Mouse (Mus musculus): ENCODE data around the gene Ripor2.

The Ripor2 gene

DNA sequence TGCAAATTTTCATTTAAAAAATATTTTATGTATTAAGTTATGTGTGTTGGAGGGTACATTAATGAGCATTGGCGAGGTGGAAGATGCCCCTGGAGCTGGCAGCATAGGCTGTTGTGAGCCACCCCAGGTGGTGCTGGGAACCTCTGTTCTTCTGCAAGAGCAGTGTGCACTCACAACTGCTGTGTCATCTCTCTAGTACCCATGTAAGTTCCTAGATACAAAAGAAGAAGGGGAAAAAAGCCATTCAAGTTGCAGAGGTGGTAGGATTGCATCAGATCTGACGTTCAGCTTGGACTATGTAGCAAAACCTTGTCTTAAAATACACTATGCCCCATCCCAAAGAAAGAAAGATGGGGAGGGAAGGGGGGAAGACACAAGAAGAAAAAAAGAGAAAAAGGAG, 65.5 kb downstream of the Ripor2 start:
- DNase-seq (ENCODE audit: low spot score), result no peak

DNA sequence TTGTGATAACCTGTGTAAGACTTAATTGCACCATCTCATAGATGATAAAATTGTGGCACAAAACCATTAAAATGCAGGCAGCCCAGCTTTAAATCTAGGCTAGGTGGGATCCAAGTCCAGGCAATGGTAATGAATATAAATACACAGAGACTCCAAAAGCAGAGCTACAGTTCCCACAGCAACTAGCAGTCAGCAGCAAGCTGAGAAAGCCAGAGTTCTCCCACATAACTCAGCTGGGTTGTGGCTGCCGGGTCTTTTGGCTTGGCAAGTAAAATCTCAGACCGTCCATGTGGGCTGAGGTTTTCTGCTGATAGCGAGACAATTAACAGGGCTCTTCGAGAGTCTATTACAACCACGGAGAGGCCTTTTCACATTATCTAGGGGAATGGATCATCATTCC, 66.0 kb downstream of the Ripor2 start:
- no peak for DNase-seq (ENCODE audit: low spot score)

DNA sequence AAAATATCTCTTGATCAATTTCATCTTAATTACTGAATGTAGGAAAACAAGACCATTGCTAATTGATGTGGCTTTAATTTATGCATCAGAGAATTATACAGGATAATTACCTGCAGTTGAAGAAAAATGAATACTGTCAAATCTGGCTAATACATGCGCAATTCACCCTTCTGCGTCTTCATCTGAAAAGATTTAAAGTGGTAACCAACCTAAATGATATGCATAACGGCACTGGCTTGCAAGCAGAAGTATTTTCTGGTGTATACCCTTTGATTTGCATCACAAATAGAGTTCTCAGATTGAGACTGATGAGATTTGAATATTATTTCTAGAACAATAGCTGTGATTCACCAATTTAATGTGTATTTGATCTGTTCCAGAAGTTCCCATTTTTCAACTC, 66.7 kb downstream of the Ripor2 start:
- DNase-seq (ENCODE audit: low spot score), result no peak

GRCm38 (mm10) chr13:24649099-24649498, 67.1 kb downstream of the Ripor2 start:
- no peak for DNase-seq (ENCODE audit: low spot score)

- DNase-seq (ENCODE audit: low spot score), result no peak
Measured at GRCm38 (mm10) chr13:24651018-24651417, 69.0 kb downstream of the Ripor2 start.

DNA sequence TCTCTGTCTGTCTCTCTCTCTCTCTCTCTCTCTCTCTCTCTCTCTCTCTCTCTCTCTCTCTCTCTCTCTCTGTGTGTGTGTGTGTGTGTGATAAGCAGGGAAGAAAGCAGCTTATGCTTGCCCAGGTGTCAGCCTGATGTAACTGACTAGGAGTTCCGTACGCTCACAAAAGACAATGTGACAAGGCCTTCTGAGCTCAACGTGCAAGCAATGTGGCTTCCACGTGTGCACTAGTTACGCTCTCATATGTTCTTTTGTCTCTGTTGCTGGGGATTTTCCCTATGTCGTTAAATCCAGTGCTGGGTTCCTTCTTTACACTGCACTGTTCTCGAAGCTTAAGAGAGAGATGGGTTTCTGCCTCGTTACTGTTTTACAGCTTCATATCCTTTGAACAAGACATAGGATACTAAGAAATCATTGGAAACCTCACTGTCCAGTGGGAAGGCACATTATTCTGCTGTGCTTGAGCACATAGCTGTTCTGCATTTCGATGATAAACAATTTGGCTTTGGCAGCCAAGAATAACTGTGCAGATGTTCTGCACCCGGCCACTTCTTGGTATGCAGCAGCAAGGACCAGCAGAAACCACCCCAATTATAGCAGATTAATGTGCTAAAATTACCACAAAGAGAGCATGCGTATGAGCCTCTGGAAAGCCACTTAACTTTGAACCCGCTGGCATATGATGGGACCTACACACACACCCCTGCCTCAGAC, 73.1 kb downstream of the Ripor2 start:
- DNase-seq (ENCODE audit: low spot score), result peak; percentile 31

- no peak for DNase-seq (ENCODE audit: low spot score)
Measured at GRCm38 (mm10) chr13:24656719-24657497, 74.9 kb downstream of the Ripor2 start.

DNA sequence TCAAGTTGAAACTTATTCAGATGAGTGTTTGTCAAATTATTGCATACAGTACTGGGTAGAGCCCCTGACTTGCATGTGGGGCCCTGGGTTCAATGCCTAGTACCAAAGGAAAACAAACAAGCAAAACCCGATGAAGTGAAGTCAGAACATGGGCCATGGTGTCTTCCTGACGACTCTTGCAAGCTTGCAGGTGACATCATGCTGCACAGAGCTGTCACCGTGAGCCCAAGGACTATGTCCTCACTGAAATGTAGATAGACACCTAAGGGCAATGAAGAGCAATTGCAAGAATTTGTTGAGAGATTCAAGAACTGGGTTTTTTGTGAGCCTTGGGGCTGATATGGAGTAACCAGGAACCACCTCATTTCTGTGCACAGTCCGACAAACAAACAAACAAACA, 84.8 kb downstream of the Ripor2 start:
- DNase-seq (ENCODE audit: low spot score), result no peak

DNA sequence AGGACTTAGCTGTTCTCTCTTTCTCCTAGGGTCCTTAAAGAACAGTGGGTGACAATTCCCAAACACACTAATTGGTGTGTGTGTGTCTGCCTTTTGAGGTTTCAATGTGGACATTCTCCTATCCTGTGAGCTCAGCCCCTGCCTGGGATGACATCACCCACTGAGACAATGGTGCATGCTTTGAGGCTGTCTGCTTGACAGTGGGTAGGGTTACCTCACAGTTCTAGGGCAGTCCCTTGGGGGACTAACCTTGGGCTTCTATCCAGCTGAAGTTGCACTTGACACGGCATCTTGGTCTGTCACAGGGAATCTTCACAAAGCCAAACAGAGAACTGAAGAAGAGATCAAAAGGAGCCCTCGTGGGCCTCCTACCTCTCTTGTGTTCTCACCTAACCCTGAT, 86.6 kb downstream of the Ripor2 start:
- DNase-seq (ENCODE audit: low spot score), result no peak

GRCm38 (mm10) chr13:24670676-24671075, 88.7 kb downstream of the Ripor2 start:
- no peak for DNase-seq (ENCODE audit: low spot score)

GRCm38 (mm10) chr13:24679027-24679680, 97.2 kb downstream of the Ripor2 start:
- DNase-seq (ENCODE audit: low spot score), result no peak

GRCm38 (mm10) chr13:24680951-24681350, 99.0 kb downstream of the Ripor2 start:
- DNase-seq (ENCODE audit: low spot score), result no peak

DNA sequence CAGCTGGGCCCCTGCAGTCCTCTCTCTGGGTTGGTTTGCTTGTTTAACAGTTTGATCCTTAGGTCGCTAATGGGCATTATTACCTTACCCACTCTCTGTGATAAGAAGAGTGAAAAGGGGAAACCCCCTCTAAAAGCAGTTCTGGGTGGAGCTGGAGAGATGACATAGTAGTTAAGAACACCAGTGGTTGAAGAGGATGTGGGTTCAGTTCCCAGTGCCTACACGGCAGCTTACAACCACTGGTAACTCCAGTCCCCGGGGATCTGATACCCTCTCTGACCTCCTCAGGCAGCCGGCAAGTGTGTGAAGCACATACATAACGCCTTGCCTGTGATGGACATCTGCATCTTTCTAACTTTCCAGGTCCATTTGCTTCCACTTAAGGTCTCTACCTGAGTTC, 100.4 kb downstream of the Ripor2 start:
- peak; percentile 70 for DNase-seq (ENCODE audit: low spot score)

- no peak for DNase-seq (ENCODE audit: low spot score)
Measured at GRCm38 (mm10) chr13:24684503-24684902, 102.5 kb downstream of the Ripor2 start.

- DNase-seq (ENCODE audit: low spot score), result no peak
Measured at GRCm38 (mm10) chr13:24685846-24686245, 103.9 kb downstream of the Ripor2 start.

DNA sequence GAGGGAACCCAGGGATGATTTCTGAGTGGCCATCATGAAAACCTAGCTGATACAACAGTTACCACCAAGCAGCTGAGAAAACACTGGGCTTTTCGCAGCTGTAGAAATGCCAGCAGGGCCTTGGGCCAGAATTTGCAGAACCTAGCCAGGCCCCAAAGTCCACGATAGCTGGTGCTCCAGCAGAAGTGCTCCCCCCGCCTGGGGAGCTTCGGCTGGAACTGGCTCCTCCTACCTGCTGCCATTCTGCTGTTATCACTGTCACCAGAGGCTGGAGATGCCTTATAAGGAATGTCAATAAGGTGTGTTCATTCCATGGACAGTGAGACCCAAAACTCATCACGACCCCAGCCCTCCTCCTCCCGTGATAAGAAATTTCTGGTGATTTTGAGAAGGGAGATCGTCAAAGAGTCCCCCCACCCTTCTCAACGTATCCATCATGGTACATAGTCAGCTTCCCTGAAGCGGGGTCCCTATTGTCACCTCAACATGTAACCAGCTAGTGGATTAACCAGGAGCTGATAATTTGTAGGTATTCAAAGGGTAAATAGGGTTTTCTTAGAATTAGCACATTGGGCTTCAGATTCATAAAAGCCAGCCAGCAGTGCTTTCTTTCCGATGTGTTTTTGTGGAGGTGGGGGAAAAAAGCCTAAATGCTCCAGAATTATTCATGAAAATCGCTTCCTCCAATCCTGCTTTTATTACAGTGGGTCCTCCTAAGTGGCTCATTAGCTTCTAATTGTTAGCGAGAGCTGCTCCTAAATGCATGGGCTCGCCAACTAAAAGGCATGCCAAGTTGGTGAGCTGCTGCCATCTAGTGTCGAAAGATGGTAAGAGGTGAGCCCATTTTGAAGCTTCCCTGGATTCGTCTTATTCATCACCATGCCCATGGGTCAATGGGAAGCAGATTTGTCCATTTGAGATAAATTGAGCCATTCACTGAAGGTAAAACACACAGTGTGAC, 105.0 kb downstream of the Ripor2 start:
- peak; percentile 57 for DNase-seq (ENCODE audit: low spot score)

DNA sequence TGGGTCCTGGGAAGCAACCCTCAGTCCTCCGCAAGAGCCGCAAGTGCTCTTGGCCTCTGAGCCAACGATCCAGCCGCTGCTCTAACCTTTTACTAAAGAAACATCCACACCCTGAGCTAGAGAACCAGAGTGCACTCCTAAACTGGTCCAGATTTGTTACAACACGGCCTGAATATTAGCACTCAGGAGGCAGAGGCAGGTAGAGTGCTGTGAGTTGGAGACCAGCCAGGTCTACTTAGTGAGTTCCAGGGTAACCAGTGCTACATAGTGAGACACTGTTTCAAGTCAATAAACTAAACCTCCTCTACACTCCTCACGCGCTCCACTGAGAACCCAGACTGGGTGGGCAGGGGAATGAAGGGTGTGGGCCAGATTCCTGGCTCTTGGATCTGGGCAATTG, 111.3 kb downstream of the Ripor2 start:
- no peak for DNase-seq (ENCODE audit: low spot score)

GRCm38 (mm10) chr13:24698746-24699145, 116.8 kb downstream of the Ripor2 start:
- no peak for DNase-seq (ENCODE audit: low spot score)

DNA sequence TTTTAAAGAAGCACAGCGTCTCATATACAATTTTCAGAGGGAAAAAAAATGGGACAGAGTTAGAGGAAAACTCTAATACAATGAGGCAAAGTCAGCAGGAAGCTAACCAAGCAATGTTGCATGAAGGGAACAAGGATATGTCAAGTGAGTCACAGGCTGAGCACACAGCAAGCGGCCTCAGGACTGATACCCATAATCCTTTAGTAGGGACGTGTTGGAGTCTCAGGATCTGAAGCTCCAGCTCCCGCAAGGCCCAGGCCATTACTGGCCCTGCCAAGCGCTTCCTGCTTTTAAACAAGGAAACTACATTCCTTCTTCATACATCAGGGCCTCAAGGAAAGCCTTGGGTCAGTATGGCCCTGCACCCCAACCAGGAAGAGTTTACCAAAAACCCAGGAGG, 120.1 kb downstream of the Ripor2 start:
- DNase-seq (ENCODE audit: low spot score), result no peak

GRCm38 (mm10) chr13:24709656-24710396, 127.8 kb downstream of the Ripor2 start:
- no peak for DNase-seq (ENCODE audit: low spot score)

DNA sequence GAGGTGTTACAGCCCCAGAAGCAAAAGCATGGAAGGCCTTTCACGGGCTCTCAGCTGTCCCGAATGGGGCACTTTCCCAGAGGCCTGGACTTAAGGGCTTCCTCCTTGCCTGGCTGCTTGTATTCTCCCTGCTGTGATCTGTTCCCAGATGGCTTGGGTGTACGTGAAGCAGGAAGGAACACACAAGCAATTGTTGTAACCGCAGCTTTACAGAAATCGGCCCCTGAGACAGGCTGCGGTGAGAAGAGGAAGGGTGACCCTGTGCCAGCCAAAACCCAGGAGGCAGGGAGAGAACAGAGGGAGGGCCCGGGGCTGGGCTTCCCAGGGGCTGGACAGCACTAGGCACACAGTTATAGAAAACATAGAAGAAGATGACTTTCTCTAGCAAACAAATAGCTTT, 129.0 kb downstream of the Ripor2 start:
- no peak for DNase-seq (ENCODE audit: low spot score)
